Mouse (Mus musculus): ENCODE measurements at regions not wholly inside any gene's neighbourhood (a gene's known extent, or its start where the extent isn't known, plus 50 kb on each side); places are given as distances from the start of the nearest gene placed in this dataset.

GRCm38 (mm10) chr7:136220245-136221167, 504.3 kb upstream of the Mki67 start:
- TF ChIP-seq POLR2A (IDR thresholded peaks at IDR 0.05; ENCODE audit: low read depth, low read length), result no peak
- TF ChIP-seq CTCF (IDR thresholded peaks at IDR 0.05; ENCODE audit: borderline replicate concordance, insufficient read depth, low read length), result no peak

Data from embryonic fibroblast, embryonic 13.5 days (primary cell).